In the genomic region with DNA sequence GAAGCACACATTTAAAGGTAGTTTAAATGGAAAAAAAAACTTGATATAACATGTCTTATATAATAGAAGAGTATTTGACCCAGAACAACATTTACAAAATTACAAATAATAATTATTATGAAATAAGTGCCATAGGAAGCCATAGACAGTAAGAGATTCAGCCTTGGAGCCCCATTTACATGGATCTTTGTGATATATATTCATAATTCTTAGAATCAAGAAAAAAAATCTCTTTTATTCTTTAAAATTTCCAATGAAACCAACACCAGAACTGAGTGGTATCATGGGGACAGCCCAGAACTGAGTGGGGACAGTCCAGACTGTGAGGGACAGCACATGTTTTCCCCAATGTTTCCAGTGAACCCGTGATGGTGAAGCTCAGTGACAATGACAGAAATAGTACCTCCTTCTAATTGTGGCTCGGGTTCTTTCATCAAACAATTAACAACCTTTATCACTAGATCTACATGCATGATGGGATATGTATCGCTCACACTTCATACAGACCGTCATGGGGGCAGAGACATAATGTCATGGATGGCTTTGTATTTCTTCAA, we compare ENCODE assay signal across 26 mouse cellular contexts.
"Had no signal": no experiment of that assay in that cellular context is flagged by ENCODE, and none has a peak within 500 bp of the region (broad histone marks: within the 10 kb centered on the region; RNA-seq: fewer than 3 reads in every experiment).

No protein-coding gene starts in this region.

- H3K27me3 ChIP-seq: embryonic facial prominence, embryonic 12.5 days; embryonic facial prominence, embryonic 13.5 days; embryonic facial prominence, embryonic 15.5 days; forebrain, embryonic 12.5 days; forebrain, embryonic 13.5 days; forebrain, embryonic 15.5 days had no signal

- H3K9me3 ChIP-seq: embryonic facial prominence, embryonic 10.5 days; embryonic facial prominence, embryonic 12.5 days; embryonic facial prominence, embryonic 13.5 days; embryonic facial prominence, embryonic 15.5 days; forebrain, embryonic 10.5 days; forebrain, embryonic 12.5 days; forebrain, embryonic 13.5 days; forebrain, embryonic 15.5 days; heart, embryonic 10.5 days had no signal

- H3K36me3 ChIP-seq: embryonic facial prominence, embryonic 10.5 days; embryonic facial prominence, embryonic 12.5 days; embryonic facial prominence, embryonic 13.5 days; embryonic facial prominence, embryonic 15.5 days; forebrain, embryonic 10.5 days; forebrain, embryonic 12.5 days; forebrain, embryonic 15.5 days; heart, embryonic 10.5 days had no signal

- H3K9ac ChIP-seq: embryonic facial prominence, embryonic 12.5 days; embryonic facial prominence, embryonic 13.5 days; embryonic facial prominence, embryonic 15.5 days; forebrain, embryonic 12.5 days; forebrain, embryonic 13.5 days; forebrain, embryonic 15.5 days; forebrain, postnatal 0 days had no signal

- ATAC-seq: forebrain, embryonic 13.5 days; forebrain, embryonic 14.5 days; forebrain, embryonic 15.5 days; forebrain, embryonic 16.5 days; forebrain, postnatal 0 days had no signal

- H3K27ac ChIP-seq: embryonic facial prominence, embryonic 10.5 days; embryonic facial prominence, embryonic 12.5 days; embryonic facial prominence, embryonic 13.5 days; embryonic facial prominence, embryonic 15.5 days; forebrain, embryonic 10.5 days; forebrain, embryonic 12.5 days; forebrain, embryonic 13.5 days; forebrain, embryonic 15.5 days; gastrocnemius, adult 2 months; heart, adult 2 months; heart, embryonic 10.5 days had no signal

- H3K4me2 ChIP-seq: embryonic facial prominence, embryonic 12.5 days; embryonic facial prominence, embryonic 13.5 days; embryonic facial prominence, embryonic 15.5 days; forebrain, embryonic 12.5 days; forebrain, embryonic 13.5 days; forebrain, embryonic 15.5 days had no signal

- DNase-seq: cerebellum, adult 9-11 months; cerebellum, postnatal 10 days; cerebellum, postnatal 14 days; cerebellum, postnatal 25 days; embryo, embryonic 11 days; forebrain, postnatal 0 days; gastrocnemius, adult 2 months; gastrocnemius, postnatal 10 days; gastrocnemius, postnatal 14 days; gastrocnemius, postnatal 25 days; gastrocnemius, postnatal 36 days; heart, adult 11 months; heart, adult 18-20 months; heart, adult 2 months had no signal

- H3K4me3 ChIP-seq: embryonic facial prominence, embryonic 10.5 days; embryonic facial prominence, embryonic 12.5 days; embryonic facial prominence, embryonic 13.5 days; embryonic facial prominence, embryonic 15.5 days; erythroblast, embryonic 14.5 days; forebrain, embryonic 10.5 days; forebrain, embryonic 12.5 days; forebrain, embryonic 13.5 days; forebrain, embryonic 15.5 days; gastrocnemius, adult 2 months; heart, adult 2 months; heart, embryonic 10.5 days had no signal
